Mouse (Mus musculus) embryo, embryonic 11.5 days (tissue): Measurements from ENCODE around the gene Gm8897.
"Not testable (repeated sequence)": the region's sequence is repeated elsewhere in the genome, so short reads cannot be mapped to it uniquely, and the experiment has no call there.

Experiments
- DNase-seq: peaks from one replicate; pipeline ENCODE4 v3.0.0-alpha.2; 2012; ENCODE audit warnings: low read depth, low spot score

Gene Gm8897

DNA sequence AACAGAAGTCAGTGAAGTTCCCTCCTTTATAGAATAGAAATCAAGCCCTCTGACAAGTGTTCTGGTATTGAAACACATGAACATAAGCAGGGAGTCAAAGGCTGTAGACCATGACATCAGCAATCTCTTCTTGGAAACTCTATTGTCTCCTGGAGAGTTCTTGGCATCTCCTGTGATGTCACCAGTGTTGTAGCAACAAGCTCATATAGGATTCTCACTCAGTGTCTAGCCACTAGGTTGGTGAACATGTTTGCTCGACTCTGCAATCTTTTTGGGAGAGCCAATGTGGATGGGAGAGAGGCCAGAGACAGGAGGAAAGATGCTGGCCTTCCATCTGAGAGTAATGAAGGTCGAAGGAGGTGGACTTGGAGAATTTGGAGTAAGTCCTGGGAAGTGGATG is at the start of gene Gm8897:
TSS of gene Gm8897 (plus strand) at position 301 of the 400 bp plus-strand sequence.
- not testable (repeated sequence) for DNase-seq

DNA sequence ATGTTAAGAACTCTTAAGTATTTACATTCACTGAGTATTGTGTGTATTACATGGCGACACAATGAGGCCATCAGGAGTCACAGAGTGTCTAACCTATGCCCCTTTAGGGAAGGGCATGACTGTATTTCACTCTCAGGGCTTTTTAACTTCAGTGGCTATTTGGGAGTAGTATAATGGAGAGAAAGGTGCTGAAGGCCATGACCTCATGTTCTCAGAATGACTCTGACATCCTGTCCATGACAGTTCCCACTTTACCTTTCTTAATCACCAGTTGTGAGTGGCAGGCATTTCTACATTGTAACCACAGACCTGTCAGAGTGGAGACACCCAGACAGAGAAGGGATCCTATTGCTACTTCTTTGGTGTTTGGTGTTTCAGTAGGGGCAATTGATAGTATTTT is 473 bp downstream of the Gm8897 start:
- not testable (repeated sequence) for DNase-seq
